Mouse (Mus musculus) kidney, postnatal 14 days (tissue): ENCODE measurements around the gene Olfr1145.

Experiments
- DNase-seq: peaks from one replicate; pipeline ENCODE4 v3.0.0; 2022; ENCODE audit warnings: mixed read lengths

Olfr1145 gene

DNA sequence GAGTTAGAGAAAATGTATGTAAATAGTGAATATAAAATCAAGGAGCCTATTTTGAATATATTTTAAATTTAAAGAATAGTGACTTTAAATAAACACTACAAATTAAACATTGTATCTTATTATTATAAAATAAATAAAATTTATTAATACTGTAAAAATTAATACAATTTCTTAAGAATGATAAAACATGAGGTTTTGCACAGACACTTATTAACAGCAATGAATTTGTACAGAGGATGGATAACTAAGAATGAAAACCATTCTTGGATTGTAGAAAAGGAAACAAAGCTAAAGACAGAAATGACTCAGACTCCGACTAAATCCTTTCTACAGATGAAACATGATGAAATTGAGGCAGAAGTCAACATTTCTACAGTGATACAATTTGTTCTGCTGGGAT lies at the start of gene Olfr1145:
Gene Olfr1145, plus strand, starts transcription at position 301 of the 400 bp plus-strand sequence.
- no peak for DNase-seq

DNA sequence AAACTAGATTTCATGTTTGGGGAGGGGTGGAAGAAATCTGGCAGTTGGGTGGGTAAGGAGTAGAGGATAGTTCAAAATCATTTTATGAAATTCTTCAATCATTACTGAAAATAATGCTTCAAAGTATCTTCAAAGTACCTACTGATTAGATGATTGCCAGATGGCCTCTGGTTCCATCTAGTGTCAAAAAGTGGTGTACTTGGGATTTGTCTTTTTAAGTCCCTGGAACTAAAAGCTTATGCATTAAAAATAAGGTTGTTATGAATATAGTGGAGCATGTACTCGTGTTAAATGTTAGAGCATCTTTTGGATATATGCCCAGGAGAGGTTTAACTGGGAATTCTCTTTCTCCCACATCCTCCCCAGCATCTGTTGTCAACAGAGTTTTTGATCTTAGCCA lies 33.5 kb upstream of the Olfr1145 start:
- no peak for DNase-seq

DNA sequence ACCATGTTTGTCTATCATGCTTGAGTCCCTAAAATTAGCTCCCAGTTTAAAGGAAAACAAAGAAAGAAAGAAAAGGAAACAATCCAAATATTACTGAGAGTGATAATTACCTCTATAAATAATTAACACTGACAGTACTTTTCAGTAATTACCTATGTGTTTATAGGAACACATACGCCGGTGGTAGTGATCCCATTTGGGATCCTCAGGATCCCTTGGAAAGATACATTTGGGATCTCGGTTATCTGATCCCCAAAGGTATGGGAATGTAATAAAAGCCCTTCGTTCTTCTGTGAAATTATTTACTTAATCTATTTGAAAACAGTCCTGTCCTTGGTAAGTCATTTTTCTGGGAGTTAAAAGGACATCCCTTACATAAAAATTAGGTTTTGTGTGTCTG lies 30.4 kb upstream of the Olfr1145 start, which contains the start of gene Olfr152:
Gene Olfr152, plus strand, starts transcription at position 301 of the 400 bp plus-strand sequence.
- DNase-seq = no peak

DNA sequence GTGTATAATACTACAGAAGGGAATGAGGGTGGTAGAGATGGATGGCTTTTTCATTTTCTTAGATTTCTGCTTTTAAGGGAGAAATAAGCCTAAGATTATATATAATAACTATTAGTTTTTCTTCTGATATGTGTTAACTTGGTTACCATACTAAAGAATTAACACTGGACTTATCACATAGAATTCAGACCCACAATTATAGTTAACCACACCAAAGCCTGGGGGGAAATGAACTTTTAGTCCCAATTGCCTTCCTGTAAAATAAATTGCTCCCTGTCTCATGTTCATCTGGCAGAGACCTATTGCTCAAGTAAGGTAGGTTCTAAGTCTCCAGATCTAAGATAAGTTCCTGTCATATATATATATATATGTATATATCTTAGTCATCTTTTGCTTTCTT lies 9.3 kb upstream of the Olfr1145 start, which contains the start of gene Olfr1143:
Gene Olfr1143, plus strand, starts transcription at position 301 of the 400 bp plus-strand sequence.
- no peak for DNase-seq

DNA sequence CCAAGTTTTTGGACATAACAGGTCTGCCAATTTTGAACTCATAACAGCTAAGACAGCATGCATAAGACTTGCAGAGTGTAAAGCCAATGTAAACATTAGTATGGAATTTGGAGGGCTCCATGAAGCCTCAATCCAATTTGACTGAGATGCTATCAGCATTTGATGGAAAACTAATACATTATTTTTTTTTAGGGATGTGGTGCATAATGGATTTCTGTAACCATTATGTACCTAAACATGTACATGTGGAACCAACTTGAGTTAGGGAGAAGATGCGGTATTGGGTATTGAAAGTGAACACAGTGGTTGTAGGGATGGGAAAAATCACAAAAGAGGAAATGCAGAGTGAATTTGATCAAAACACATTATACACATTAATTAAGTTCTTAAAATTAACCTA lies 20.6 kb downstream of the Olfr1145 start, which contains the start of gene Olfr1148:
Gene Olfr1148, plus strand, starts transcription at position 301 of the 400 bp plus-strand sequence.
- DNase-seq = no peak

DNA sequence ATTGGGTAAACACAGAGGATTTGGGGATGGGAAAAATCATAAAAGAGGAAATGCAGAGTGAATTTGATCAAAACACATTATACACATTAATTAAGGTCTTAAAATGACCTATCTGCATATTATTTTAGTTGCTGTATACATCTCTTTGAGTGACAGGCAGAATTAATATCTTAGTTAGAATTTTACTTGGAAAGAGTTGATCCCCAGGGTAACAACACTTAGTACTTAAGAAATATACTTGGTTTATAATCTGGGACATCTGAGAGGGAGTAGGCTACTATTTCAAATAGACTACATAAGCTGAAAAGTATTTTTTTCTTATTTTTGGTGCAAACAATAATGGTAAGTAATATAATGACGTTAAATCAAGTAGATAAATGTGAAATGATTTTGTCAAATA lies 34.1 kb downstream of the Olfr1145 start, which contains the start of gene Olfr1150-ps1:
Gene Olfr1150-ps1, plus strand, starts transcription at position 301 of the 400 bp plus-strand sequence.
- DNase-seq = no peak

DNA sequence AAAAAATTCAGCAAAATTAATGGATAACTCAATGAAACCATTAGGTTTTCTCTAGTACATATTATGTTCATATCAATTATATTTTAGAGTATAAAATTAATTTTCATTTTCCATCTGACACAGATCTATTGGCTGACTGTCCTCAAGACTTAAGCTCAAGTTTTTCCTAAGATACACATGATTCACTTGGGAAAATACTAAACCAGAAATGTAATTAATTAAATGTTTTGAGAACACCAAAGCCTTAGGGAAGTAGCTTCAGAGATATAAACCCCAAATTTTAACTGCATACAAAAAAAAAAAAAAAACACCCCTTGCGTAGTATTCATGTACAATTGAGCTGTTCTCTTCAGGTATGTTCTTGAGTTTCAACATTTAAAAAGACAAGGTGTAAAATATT lies 45.9 kb downstream of the Olfr1145 start, which contains the start of gene Olfr1151:
Gene Olfr1151, plus strand, starts transcription at position 301 of the 400 bp plus-strand sequence.
- no peak for DNase-seq
